Mouse (Mus musculus) layer of hippocampus, adult 8-10 months (tissue): ENCODE measurements around the gene F3. TPM values are rescaled to one million over a fixed set of nuclear protein-coding genes. Genes with fewer than 3 reads are reported as not detected.
A peak's percentile ranks its signal among the peaks of the same experiment; 100 is the strongest.
"Not testable (repeated sequence)": the region's sequence is repeated elsewhere in the genome, so short reads cannot be mapped to it uniquely, and the experiment has no call there.

Source experiments
- DNase-seq, 2 experiments: peaks; one replicate each; pipeline ENCODE4 v3.0.0; 2022; ENCODE audit warnings: low spot score in 2 of 2
- total RNA-seq, 4 experiments: library from RNA; stranded (reverse); gene quantifications; 2 replicates each; pipeline ENCODE4 v1.2.4; 2022

Gene F3
- total RNA-seq, 4 experiments from 2014 or later = 57.8 to 68.3 (median 62.2) TPM

DNA sequence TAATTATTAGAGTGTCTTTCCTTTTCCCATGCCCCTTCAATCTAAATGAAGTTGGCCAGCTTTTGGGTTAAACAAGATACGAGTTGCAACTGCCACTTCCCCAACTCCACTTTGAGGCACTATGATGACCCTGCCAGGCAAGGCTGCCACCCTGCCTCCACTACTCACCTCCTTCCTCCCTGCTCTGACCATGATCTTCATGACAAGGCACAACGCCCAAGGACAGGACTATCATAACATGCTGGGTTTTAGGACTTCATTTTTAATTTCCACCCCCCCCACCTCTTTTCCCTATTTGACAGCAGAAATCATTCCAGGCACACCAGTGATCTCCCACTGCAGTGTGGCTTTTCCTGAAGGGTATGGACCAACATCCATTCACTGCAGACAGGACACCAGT, 14.6 kb downstream of the F3 start:
- no peak for DNase-seq

DNA sequence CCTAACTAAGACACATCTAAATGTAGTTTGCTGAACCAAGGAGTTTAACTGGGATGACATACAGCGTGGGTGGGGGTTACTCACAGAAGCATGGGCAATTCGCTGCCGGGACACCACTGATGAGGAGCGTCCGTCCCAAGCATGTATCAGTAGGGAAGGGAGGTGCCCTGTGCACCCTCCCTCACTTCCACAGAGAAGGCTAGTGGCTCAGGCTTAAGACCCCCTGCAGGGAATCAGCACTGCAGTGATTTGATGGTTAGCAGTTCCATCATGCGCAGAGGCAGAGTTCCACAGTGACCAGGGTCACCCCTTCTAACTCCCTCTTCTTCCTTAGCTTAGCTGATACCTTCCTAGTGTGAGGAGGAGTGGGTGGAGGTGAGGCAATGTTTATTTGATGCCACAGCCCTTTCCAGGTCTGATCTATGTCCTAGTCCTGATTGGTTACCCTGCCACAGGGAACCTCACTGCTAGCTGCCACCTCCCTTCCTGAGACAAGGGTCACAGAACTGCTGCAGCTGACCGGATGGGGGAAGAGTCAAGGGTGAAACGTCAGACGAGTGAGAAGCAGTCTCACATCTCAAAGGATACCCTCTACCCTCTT, 15.5 kb downstream of the F3 start:
- DNase-seq = no peak

DNA sequence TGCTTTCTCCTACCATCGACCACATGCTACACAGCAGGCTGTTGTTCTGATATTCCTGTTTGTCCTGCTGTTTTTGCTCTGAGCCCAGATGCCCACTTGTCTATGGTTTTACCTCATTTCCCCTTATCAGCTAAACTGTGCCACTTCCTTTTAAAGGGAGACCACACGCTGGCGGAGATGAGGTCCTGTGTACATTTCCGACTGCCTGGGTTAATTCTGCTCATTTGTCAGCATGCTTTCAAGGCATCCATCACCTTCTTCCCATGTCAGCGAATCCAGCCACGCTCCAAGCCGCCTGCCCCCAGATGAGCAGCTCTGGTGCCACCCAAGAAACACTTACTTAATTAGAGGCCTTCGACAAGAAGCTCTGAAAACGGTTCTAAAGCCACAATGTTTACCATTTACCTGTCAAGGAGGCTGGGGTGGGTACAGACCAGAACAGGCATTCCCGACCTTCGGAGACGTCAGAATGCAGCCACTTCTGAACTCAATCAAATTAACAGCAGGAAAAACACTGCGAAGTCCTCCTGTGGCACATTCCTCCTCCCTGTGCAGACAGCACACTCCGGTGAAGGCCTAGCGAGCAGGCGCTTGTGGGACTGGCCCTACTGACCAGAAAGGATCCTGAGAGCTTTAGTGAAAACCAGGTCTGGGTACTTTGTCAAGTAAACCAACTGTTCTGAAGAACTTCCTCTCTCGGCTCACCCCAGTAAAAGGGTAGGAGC, 16.3 kb downstream of the F3 start:
- DNase-seq = no peak

DNA sequence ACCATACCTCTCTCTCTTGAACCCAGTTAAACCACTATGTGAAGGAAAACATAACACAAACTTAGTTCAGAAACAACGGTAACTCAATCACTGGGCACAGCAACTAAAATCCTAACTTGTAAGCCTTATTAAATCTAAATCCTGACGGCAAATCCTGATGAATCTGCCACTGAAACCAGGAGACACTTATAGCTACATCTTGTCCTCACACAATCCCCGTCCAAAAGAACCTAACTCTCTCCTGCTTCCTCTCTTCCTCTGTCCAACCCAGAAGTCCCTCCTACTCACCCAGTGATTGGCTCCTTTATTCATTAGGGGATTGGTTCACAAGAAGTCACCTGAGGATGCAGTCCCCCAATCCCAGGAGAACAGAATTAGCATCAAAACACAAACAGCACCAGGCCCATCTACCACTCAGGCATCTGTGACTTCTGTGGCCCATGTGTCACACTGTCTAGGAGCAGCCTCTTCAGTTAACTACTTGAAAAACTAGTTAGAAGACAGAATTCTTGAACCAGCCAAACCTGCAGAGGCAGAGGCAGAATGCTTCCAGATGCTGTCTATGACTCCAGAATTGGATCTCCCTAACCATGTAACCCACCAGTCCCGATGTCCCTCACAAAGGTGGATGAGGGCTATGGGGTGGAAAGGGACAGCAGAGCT, 18.0 kb downstream of the F3 start:
- not testable (repeated sequence) for DNase-seq

DNA sequence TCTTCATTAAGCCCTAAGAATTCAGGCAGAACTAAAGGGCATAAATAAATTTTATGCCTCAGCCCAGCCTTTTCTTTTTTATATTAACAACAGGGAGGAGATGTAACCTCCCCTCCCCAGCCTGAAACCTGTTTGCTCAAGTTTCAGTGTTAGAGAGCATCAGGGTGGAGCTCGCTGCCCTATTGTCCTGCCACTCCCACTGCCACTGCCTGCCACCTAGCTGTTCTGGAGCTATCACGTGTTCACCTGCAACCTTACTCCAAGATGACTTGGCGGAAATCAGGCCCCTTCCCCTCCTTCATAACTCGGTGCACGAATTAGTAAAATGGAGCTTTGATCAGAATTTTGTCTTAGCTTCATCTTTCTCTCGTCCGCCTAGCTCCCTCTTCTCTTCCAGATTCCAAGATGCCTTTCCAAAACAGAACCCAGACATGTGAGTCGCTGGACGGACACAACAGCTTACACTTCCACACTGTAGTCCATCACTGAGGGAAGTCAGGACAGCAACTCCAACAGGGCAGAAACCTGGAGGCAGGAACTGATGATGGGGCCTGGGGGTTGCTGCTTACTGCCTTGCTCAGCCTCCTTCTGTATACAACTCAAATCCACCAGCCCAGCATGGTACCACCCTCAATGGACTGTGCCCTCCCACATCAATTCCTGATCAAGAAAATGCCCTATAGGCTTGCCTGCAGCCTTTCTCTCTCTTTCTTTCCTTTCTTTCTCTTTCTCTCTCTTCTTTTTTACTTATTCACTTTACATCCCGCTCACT, 31.2 kb downstream of the F3 start:
- not testable (repeated sequence) for DNase-seq

DNA sequence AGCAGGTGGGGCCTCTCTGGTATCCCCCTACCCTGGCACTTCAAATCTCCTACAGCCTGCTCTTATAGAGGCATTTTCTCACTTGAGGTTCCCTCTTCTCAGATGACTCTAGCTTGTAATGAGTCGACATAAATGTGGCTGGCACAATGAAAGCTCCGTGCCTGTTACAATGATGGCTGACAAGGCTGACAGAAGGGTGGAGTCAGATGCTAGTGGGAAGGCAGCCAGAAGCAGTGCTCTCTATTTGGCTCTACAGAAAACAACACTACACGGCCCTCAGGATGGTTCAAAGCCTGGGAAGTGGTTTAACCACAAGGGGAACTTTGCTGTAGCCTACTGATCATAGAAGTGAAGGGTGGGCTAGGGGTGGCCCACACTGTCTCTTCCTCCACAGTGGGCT, 31.8 kb downstream of the F3 start:
- DNase-seq = no peak

DNA sequence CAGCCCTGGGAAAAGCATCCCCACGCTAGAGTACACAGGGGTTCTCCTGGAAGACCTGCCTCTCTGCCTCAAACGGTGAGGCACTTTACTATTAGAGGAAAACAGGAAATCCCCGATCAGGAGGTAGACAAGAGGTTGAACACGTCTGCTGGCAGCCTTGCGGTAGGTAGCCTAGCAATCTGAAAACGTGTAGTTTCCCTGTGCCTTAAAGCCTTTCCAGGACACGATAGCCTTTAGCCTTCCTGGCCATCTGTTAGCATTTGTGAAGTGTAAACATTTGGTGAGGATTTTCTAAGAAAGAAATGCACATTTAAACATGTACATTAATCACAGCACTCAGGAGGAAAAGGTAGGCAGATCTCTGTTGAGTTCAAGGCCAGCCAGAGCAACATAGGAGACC, 35.0 kb downstream of the F3 start:
- DNase-seq = no peak

DNA sequence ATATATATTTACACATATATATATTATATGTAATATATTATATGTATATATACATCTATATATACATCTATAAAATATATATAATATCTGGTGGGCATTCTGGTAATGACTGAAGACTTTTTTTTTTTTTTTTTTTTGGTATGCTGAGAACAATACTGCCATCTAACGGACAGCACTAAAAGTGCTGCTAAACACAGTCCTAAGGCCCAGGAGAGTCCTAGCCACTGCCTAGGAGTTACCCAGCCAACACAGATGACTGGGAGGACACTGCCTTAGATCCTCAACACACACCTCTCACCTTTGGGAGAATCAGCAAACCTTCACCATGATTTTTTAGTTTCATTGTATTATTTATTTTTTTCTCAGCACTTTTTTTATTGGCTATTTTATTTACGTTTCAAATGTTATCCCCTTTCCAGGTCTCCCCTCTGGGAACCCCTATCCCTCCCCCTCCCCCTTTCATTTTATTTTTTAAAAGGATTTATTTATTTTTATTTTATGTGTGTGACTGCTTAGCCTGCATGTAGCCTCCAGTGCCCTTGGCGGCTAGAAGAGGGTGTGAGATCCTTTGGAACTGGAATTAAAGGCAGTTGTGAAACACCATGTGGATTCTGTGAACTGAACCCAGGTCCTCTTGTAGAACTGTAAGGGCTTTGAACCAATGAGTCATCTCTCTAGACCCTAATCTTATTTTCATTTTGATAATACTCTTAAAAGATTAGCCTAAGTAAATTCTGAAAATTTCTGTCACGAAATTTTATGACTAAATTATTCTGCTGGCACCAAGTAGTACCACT, 38.9 kb downstream of the F3 start:
- no peak for DNase-seq

DNA sequence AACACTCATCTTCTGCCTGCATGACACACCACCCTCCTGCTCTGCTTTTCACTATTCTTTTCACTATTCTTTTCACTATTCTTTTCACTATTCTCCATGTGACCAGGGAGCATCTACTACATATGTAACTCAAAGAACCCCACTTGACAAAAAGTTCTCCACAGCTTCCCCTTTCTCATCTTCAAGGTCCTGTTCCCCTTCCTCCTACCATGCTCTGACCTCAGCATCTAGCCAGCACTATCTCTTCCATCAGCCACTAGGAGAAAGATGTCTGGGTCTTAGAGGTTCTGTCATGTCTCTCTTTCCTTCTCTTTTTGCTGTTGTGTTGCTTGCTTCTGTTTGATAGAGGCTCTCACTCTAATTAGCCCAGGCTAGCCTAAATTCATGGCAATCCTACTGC, 42.7 kb downstream of the F3 start:
- no peak for DNase-seq

DNA sequence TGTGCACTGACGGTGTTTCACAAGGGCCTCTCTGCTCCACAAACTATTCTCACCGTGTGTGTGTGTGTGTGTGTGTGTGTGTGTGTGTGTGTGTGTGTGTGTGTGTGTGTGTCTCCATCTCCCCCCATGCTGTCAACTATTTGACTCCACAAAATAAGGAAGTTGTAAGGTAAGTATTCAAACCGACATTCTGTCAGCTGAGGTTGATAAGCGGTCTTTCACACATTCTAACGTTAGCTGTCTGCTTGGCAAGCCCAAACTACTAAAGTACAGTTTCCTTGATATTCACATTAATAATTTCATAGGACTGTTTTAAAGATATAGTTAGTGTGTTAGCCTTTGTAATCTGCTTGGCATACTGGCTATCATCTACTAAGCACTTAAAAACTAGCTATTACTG, 43.5 kb downstream of the F3 start:
- no peak for DNase-seq

DNA sequence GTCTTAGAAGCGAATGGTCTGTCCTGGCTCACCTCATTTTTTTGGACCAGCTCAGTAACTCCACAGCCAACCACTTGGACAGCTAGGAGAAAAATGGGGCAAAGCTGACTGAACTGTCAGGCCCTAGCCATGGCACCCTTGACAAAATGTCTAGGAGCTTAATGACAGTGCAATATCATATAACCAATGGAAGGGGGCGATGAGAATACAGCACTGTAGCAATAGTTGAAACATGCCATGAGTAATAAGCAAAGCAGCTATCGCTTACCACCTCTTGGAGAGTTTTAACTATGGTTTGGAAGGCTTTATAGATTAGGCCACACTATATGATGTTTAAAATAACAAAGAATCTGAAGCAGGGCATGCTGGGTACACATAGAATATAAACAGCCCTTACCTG, 45.4 kb downstream of the F3 start:
- DNase-seq = no peak

DNA sequence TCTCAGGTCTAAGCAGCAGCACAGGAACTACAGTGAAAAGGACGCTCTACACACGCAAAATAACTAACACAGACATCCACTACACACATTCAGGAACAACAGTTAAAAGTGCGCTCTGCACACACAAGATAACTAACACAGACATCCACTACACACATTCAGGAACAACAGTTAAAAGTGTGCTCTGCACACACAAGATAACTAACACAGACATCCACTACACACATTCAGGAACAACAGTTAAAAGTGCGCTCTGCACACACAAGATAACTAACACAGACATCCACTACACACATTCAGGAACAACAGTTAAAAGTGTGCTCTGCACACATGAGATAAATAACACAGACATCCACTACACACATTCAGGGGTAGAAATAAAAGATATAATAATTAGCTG, 50.0 kb downstream of the F3 start:
- DNase-seq = not testable (repeated sequence)

DNA sequence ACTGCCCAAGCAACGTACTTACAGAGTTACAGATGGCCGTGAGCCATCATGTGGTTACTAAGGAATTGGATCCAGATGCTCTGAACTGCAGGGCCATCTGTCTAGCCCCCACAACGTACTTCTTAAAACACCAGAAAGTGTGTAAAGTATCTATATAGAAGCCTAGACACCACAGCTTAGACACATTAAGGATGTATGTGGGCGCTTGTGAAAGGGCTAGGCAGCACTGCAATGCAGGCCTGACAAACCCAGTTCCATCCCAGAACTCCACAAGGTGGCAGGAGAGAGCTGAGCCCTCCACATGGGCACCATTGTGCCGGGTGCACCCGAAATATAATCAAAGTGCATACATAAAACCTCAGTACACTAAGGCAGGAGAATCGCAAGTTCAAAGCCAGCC, 54.6 kb downstream of the F3 start:
- DNase-seq = peak; percentile 44 to 67

DNA sequence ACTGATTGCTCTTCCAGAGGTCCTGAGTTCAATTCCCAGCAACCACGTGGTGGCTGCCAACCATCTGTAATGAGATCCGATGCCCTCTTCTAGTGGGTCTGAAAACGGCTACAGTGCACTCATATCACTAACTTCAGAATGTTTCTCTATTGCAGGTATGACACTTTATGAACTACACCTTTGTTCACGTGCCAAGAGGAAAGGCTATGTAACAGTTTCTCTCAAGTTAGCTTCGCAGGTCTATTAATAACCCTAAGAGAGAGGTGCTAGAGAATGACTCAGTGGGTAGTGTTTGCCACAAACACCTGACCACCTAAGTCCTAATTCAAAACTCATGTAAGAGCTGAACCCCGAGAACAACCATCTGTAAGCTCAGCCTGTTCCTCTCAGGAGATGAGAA, 59.7 kb downstream of the F3 start:
- no peak for DNase-seq

Other genes with a start within 250 kb of the F3 start
- under 1 TPM in 2 of 4 experiments, not detected in 2; 0.27 to 0.72 TPM for gene Slc44a3, start 191.1 kb upstream of the F3 start, total RNA-seq
- gene 4930432M17Rik, start 52.8 kb upstream of the F3 start, total RNA-seq = not detected
- gene Abcd3, start 91.8 kb downstream of the F3 start, total RNA-seq = 10 to 100 TPM; 52.3 to 58.2 (median 56.8) TPM
- 10 to 100 TPM; 16.4 to 20.7 (median 18.2) TPM for gene Arhgap29, start 229.0 kb downstream of the F3 start, total RNA-seq